27 mouse cellular contexts compared by ENCODE assay signal in genomic region chr9:85451349-85451748, GRCm38 (mm10).
DNase-seq lines count a peak whose midpoint lies in the region; ATAC-seq and TF ChIP-seq lines count a peak whose summit lies in the region.
"Had no signal": no experiment of that assay in that cellular context is flagged by ENCODE, and none has a peak within 500 bp of the region (broad histone marks: within the 10 kb centered on the region; RNA-seq: fewer than 3 reads in every experiment).

No protein-coding gene starts in this region.

- H3K36me3 ChIP-seq in lung, embryonic 14.5 days (ENCODE audit: insufficient read depth) = no peaks in the 10 kb centered on the region
- H3K36me3 ChIP-seq: embryonic facial prominence, embryonic 13.5 days; embryonic facial prominence, embryonic 15.5 days; forebrain, embryonic 10.5 days; forebrain, embryonic 12.5 days; G1E had no signal

- no peak for TF ChIP-seq CTCF in lung, embryonic 14.5 days (IDR thresholded peaks at IDR 0.05; ENCODE audit: low read depth)
- no peak for TF ChIP-seq CTCF in lung, adult 2 months (IDR thresholded peaks at IDR 0.05; ENCODE audit: insufficient read depth, low read length)

- H3K4me3 ChIP-seq in lung, embryonic 14.5 days (ENCODE audit: low read depth, low read length) = no peak overlapping the region
- H3K4me3 ChIP-seq in lung, adult 2 months (replicated peaks; ENCODE audit: extremely low read depth, low read depth, low read length) = no peak overlapping the region
- H3K4me3 ChIP-seq: embryonic facial prominence, embryonic 13.5 days; embryonic facial prominence, embryonic 15.5 days; erythroblast, embryonic 14.5 days; forebrain, embryonic 10.5 days; forebrain, embryonic 12.5 days had no signal

- H3K9ac ChIP-seq in lung, embryonic 14.5 days = no peak overlapping the region
- H3K9ac ChIP-seq: embryonic facial prominence, embryonic 13.5 days; embryonic facial prominence, embryonic 15.5 days; forebrain, embryonic 12.5 days had no signal

- H3K27me3 ChIP-seq in lung, embryonic 14.5 days (ENCODE audit: insufficient read depth, low read length) = no peaks in the 10 kb centered on the region
- H3K27me3 ChIP-seq: CH12.LX; embryonic facial prominence, embryonic 13.5 days; embryonic facial prominence, embryonic 15.5 days; forebrain, embryonic 12.5 days had no signal

- H3K4me1 ChIP-seq in lung, embryonic 14.5 days (ENCODE audit: insufficient read depth) = no peaks in the 10 kb centered on the region
- no peaks in the 10 kb centered on the region for H3K4me1 ChIP-seq in lung, adult 2 months (ENCODE audit: control insufficient read depth, insufficient read depth, low read length)
- H3K4me1 ChIP-seq: embryonic facial prominence, embryonic 13.5 days; embryonic facial prominence, embryonic 15.5 days; forebrain, embryonic 12.5 days had no signal

- no peak for ATAC-seq in lung, embryonic 14.5 days (ENCODE audit: insufficient read depth)
- ATAC-seq: activated CD4-positive, CD25-positive, alpha-beta regulatory T cell, adult 4 months; CD4-positive, CD25-positive, alpha-beta regulatory T cell, adult 4 months; forebrain, embryonic 14.5 days; forebrain, embryonic 16.5 days had no signal

- H3K9me3 ChIP-seq in lung, embryonic 14.5 days (ENCODE audit: low read depth, low read length) = no peaks in the 10 kb centered on the region
- H3K9me3 ChIP-seq: embryonic facial prominence, embryonic 13.5 days; embryonic facial prominence, embryonic 15.5 days; forebrain, embryonic 10.5 days; forebrain, embryonic 12.5 days had no signal

- 76% methylated on average over 5 of the region's 5 CpGs for WGBS in lung, embryonic 14.5 days
- WGBS in lung, adult 2 months = 80% methylated on average over 5 of the region's 5 CpGs

- H3K4me2 ChIP-seq in lung, embryonic 14.5 days = no peak overlapping the region
- H3K4me2 ChIP-seq: embryonic facial prominence, embryonic 13.5 days; embryonic facial prominence, embryonic 15.5 days; forebrain, embryonic 12.5 days had no signal

- no peak overlapping the region for H3K27ac ChIP-seq in lung, embryonic 14.5 days (ENCODE audit: low read depth)
- H3K27ac ChIP-seq: embryonic facial prominence, embryonic 13.5 days; embryonic facial prominence, embryonic 15.5 days; forebrain, embryonic 10.5 days; forebrain, embryonic 12.5 days had no signal

- DNase-seq in lung, embryonic 14.5 days = peak; percentile 8
- DNase-seq in lung, adult 2 months = no peak
- peak; percentile 10 for DNase-seq in 3134 (ENCODE audit: extremely low read depth, insufficient read length, low spot score)
- DNase-seq in Muller cell, postnatal 12 days (ENCODE audit: inconsistent ontology term) = peak; percentile 84
- DNase-seq in gastrocnemius, postnatal 25 days = no peak
- DNase-seq in adrenal gland, adult (ENCODE audit: inconsistent age in 2 of 2, low spot score in 1 of 2) = no peak
- DNase-seq: adrenal gland, adult 2 months; adrenal gland, postnatal 10 days; adrenal gland, postnatal 36 days; B cell, adult 2 months; cerebellum, adult 11-12 months; cerebellum, adult 2 months; cerebellum, adult 9-10 months; cerebellum, postnatal 10 days; cerebellum, postnatal 36 days; embryo, embryonic 11 days had no signal

- TF ChIP-seq POLR2A in lung, adult 2 months (IDR thresholded peaks at IDR 0.05; ENCODE audit: borderline replicate concordance, extremely low read depth, low read depth, low read length) = no peak

Comparison
In these comparisons a context has a peak if more than half of its experiments do, and no peak if none do; other contexts are left out.
1. DNase-seq: peak in lung, embryonic 14.5 days (single experiment), 3134 (single experiment) and Muller cell, postnatal 12 days (single experiment); none in lung, adult 2 months (single experiment), gastrocnemius, postnatal 25 days (single experiment) and adrenal gland, adult (0 of 2).